Mouse (Mus musculus) right cerebral cortex, postnatal 4 days (tissue): ENCODE data around the gene Coro2b.

Source experiments
- DNase-seq: peaks from one replicate; pipeline ENCODE4 v3.0.0-alpha.2; 2022

The Coro2b gene

GRCm38 (mm10) chr9:62509617-62510016, 27.2 kb downstream of the Coro2b start:
- DNase-seq: no peak

GRCm38 (mm10) chr9:62508740-62509524, 27.9 kb downstream of the Coro2b start:
- no peak for DNase-seq

- no peak for DNase-seq
Measured at GRCm38 (mm10) chr9:62506467-62507067, 30.3 kb downstream of the Coro2b start.

- DNase-seq: no peak
Measured at GRCm38 (mm10) chr9:62504129-62504528, 32.7 kb downstream of the Coro2b start.

- no peak for DNase-seq
Measured at GRCm38 (mm10) chr9:62502361-62502760, 34.5 kb downstream of the Coro2b start.

- DNase-seq: no peak
Measured at GRCm38 (mm10) chr9:62501566-62501965, 35.3 kb downstream of the Coro2b start.

GRCm38 (mm10) chr9:62500007-62500406, 36.8 kb downstream of the Coro2b start:
- DNase-seq: no peak

- no peak for DNase-seq
Measured at GRCm38 (mm10) chr9:62498945-62499344, 37.9 kb downstream of the Coro2b start.

GRCm38 (mm10) chr9:62497135-62498092, 39.4 kb downstream of the Coro2b start:
- DNase-seq: no peak

- DNase-seq: no peak
Measured at GRCm38 (mm10) chr9:62492306-62492990, 44.4 kb downstream of the Coro2b start.

GRCm38 (mm10) chr9:62491611-62492010, 45.2 kb downstream of the Coro2b start:
- no peak for DNase-seq

GRCm38 (mm10) chr9:62491104-62491503, 45.7 kb downstream of the Coro2b start:
- DNase-seq: no peak

- peak; percentile 49 for DNase-seq
Measured at GRCm38 (mm10) chr9:62484107-62484506, 52.7 kb downstream of the Coro2b start.

- DNase-seq: no peak
Measured at GRCm38 (mm10) chr9:62482788-62483187, 54.1 kb downstream of the Coro2b start.

- DNase-seq: no peak
Measured at GRCm38 (mm10) chr9:62480898-62481642, 55.8 kb downstream of the Coro2b start.

GRCm38 (mm10) chr9:62480149-62480548, 56.7 kb downstream of the Coro2b start:
- DNase-seq: no peak

- DNase-seq: peak; percentile 69
Measured at GRCm38 (mm10) chr9:62476782-62477487, 59.9 kb downstream of the Coro2b start.

GRCm38 (mm10) chr9:62474206-62474605, 62.6 kb downstream of the Coro2b start:
- no peak for DNase-seq

GRCm38 (mm10) chr9:62471541-62472189, 65.2 kb downstream of the Coro2b start:
- no peak for DNase-seq

GRCm38 (mm10) chr9:62471041-62471440, 65.8 kb downstream of the Coro2b start:
- no peak for DNase-seq

GRCm38 (mm10) chr9:62470398-62470797, 66.4 kb downstream of the Coro2b start:
- DNase-seq: peak; percentile 71
